Mouse (Mus musculus) fibroblast of lung, adult 2 months (primary cell): ENCODE results near the gene Pnn.

Experiments used
- DNase-seq: peaks from one replicate; pipeline ENCODE4 v3.0.0-alpha.2; 2011; ENCODE audit warnings: low read depth

The Pnn gene

GRCm38 (mm10) chr12:59076996-59077395, 10.3 kb downstream of the Pnn start:
- no peak for DNase-seq

- DNase-seq: no peak
Measured at GRCm38 (mm10) chr12:59077883-59078282, 11.2 kb downstream of the Pnn start.

DNA sequence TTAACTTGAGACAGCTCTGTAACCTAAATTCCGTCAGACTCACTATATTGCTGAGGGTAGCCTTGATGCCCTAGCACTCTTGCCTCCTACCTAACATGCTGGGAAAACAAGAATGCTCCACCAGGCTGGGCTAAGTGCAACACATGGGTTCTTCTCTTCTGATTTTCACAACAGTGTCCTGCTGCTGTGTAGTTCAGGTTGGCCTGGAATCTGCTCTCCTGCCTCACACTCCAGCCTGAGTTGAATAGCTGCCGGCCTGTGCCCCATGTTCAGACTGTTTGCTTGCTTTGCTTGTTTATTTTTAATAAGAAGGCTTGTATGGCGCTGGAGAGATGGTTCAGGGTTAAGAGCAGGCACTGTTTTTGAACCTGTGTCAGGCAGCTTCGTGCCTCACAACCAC, 13.8 kb downstream of the Pnn start:
- DNase-seq: no peak

GRCm38 (mm10) chr12:59084446-59084845, 17.8 kb downstream of the Pnn start:
- no peak for DNase-seq

- DNase-seq: no peak
Measured at GRCm38 (mm10) chr12:59086171-59086570, 19.5 kb downstream of the Pnn start.

DNA sequence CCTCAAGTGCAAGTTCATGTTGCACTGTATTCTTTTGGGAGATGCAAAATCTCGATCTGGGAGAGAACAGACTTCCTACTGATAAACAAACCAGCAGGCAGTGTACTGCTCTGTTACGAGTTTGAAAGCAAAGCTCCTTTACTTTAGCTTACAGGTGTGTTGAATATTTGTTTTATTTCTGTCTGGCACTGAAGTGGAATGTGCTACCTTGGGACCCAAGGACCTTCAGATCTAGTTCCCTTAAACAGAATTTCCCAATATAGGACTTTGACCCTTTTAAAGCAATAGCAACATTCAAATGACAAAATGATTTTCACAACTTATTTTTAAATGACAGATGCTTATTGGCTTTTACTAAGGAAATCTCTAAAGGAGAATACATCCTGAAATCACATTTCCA, 26.9 kb downstream of the Pnn start:
- no peak for DNase-seq

GRCm38 (mm10) chr12:59095104-59096025, 28.7 kb downstream of the Pnn start, which contains the start of gene Mia2:
TSS of gene Mia2 (plus strand) at chr12:59095799.
- DNase-seq: no peak

- no peak for DNase-seq
Measured at GRCm38 (mm10) chr12:59104771-59105170, 38.1 kb downstream of the Pnn start.

GRCm38 (mm10) chr12:59105914-59106313, 39.2 kb downstream of the Pnn start:
- no peak for DNase-seq

GRCm38 (mm10) chr12:59106491-59106890, 39.8 kb downstream of the Pnn start:
- no peak for DNase-seq

- no peak for DNase-seq
Measured at GRCm38 (mm10) chr12:59107926-59108325, 41.2 kb downstream of the Pnn start.

GRCm38 (mm10) chr12:59117184-59117583, 50.5 kb downstream of the Pnn start:
- no peak for DNase-seq
